Mouse (Mus musculus) common myeloid progenitor, adult 5-6 weeks (primary cell): ENCODE measurements around the gene Tgif2. TPM values are rescaled to one million over a fixed set of nuclear protein-coding genes. Genes with fewer than 3 reads are reported as not detected.
"Not testable (repeated sequence)": the region's sequence is repeated elsewhere in the genome, so short reads cannot be mapped to it uniquely, and the experiment has no call there.

Experiments used
- ATAC-seq: replicated peaks from 2 replicates; pipeline ENCODE4 v1.8.0; 2016; ENCODE audit warnings: low read depth, mild to moderate bottlenecking, moderate TSS enrichment, inconsistent platforms; ENCODE audit not compliant: poor library complexity, severe bottlenecking
- total RNA-seq: library from RNA; stranded (forward); fragments of 200-1000, 187-1606 nt; gene quantifications from 2 replicates; pipeline ENCODE4 v1.2.3, GENCODE M21; 2017

The Tgif2 gene
- total RNA-seq, 1 experiment from 2014 or later, result 18.6 TPM

GRCm38 (mm10) chr2:156901344-156901743 is 61.5 kb downstream of the Tgif2 start:
- ATAC-seq, result no peak

GRCm38 (mm10) chr2:156901883-156902282 is 62.1 kb downstream of the Tgif2 start:
- ATAC-seq, result no peak

- ATAC-seq, result not testable (repeated sequence)
Measured at GRCm38 (mm10) chr2:156902411-156902810, 62.6 kb downstream of the Tgif2 start.

DNA sequence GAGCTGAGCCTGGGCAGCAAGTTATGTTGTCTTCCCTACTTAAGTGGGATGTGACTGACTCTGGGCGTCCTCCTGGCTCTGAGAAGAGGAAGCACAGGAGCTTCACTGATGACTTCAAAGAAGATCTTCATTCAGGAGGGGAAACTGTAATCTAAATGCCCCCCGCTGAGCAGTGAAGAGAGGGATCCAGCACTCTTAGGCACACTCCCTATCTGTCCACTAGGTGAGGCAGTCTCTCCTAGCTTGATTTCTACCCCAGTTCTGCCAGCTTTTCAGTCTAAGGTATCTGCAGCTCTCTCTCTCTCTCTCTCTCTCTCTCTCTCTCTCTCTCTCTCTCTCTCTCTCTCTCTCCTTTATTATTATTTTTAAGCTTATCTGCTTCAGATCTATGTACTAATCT is 63.6 kb downstream of the Tgif2 start:
- ATAC-seq, result peak; percentile 65

Other genes starting within 250 kb of the Tgif2 start
- gene Dlgap4, start 226.3 kb upstream of the Tgif2 start, total RNA-seq, result 5.4 and 11.6 TPM in 2 replicates
- not detected in 2 replicates for gene Myl9, start 64.6 kb upstream of the Tgif2 start, total RNA-seq
- gene 4930518I15Rik, start 17.9 kb downstream of the Tgif2 start, total RNA-seq, result not detected in 2 replicates
- 128 and 156 TPM in 2 replicates for gene Rab5if, start 23.1 kb downstream of the Tgif2 start, total RNA-seq
- gene Sla2, start 47.2 kb downstream of the Tgif2 start, total RNA-seq, result 1.0 and 3.4 TPM in 2 replicates
- gene Ndrg3, start 152.0 kb downstream of the Tgif2 start, total RNA-seq, result 41.5 and 42.7 TPM in 2 replicates
- 29.0 and 42.4 TPM in 2 replicates for gene Dsn1, start 167.1 kb downstream of the Tgif2 start, total RNA-seq
- gene Soga1, start 239.2 kb downstream of the Tgif2 start, total RNA-seq, result 5.6 and 7.0 TPM in 2 replicates
- not detected in 2 replicates for gene Tldc2, start 247.0 kb downstream of the Tgif2 start, total RNA-seq